Mouse (Mus musculus) gonadal fat pad, adult 2 months (tissue): ENCODE measurements around the gene Yjefn3. TPM values are rescaled to one million over a fixed set of nuclear protein-coding genes. Genes with fewer than 3 reads are reported as not detected.

Experiments used
- polyA plus RNA-seq: library from polyadenylated mRNA; depleted of rRNA; stranded (reverse); fragments of >200 nt; gene quantifications from 2 replicates; pipeline ENCODE4 v1.2.3, GENCODE M21; 2012; rRNA removed

The Yjefn3 gene
- polyA plus RNA-seq, 1 experiment: 4.8 TPM

Other genes with a start within 250 kb of the Yjefn3 start
- 1.7 and 2.4 TPM in 2 replicates for gene Zfp964, start 248.2 kb downstream of the Yjefn3 start, polyA plus RNA-seq
- gene Zfp869, start 192.0 kb downstream of the Yjefn3 start, polyA plus RNA-seq: 6.3 and 7.3 TPM in 2 replicates
- gene Zfp963, start 152.7 kb downstream of the Yjefn3 start, polyA plus RNA-seq: 2.5 TPM in 2 replicates
- gene Gm20422, start 127.8 kb downstream of the Yjefn3 start, polyA plus RNA-seq: 0.25 TPM in 1 of 2 replicates, not detected in the other
- gene Atp13a1, start 111.5 kb downstream of the Yjefn3 start, polyA plus RNA-seq: 49.6 and 59.8 TPM in 2 replicates
- 8.9 and 11.0 TPM in 2 replicates for gene Zfp866, start 111.5 kb downstream of the Yjefn3 start, polyA plus RNA-seq
- 12.1 and 14.7 TPM in 2 replicates for gene Gmip, start 94.0 kb downstream of the Yjefn3 start, polyA plus RNA-seq
- 1.8 and 2.6 TPM in 2 replicates for gene Lpar2, start 80.3 kb downstream of the Yjefn3 start, polyA plus RNA-seq
- gene Pbx4, start 70.2 kb downstream of the Yjefn3 start, polyA plus RNA-seq: 3.3 and 3.7 TPM in 2 replicates
- gene Cilp2, start 15.0 kb downstream of the Yjefn3 start, polyA plus RNA-seq: 1.0 and 1.1 TPM in 2 replicates
- gene Tssk6, start 528 bp downstream of the Yjefn3 start, polyA plus RNA-seq: 10.3 and 13.0 TPM in 2 replicates
- 106 and 123 TPM in 2 replicates for gene Ndufa13, start 154 bp downstream of the Yjefn3 start, polyA plus RNA-seq
- 51.1 and 68.3 TPM in 2 replicates for gene Gatad2a, start 93.7 kb upstream of the Yjefn3 start, polyA plus RNA-seq
- gene Mau2, start 140.0 kb upstream of the Yjefn3 start, polyA plus RNA-seq: 64.8 and 71.9 TPM in 2 replicates
- 11.2 and 11.8 TPM in 2 replicates for gene Sugp1, start 140.1 kb upstream of the Yjefn3 start, polyA plus RNA-seq
- gene Tm6sf2, start 170.2 kb upstream of the Yjefn3 start, polyA plus RNA-seq: 1.1 and 2.1 TPM in 2 replicates
- gene Hapln4, start 180.7 kb upstream of the Yjefn3 start, polyA plus RNA-seq: 0.09 and 0.14 TPM in 2 replicates
- gene Ncan, start 218.2 kb upstream of the Yjefn3 start, polyA plus RNA-seq: 0.32 and 1.6 TPM in 2 replicates
- gene Nr2c2ap, start 228.6 kb upstream of the Yjefn3 start, polyA plus RNA-seq: 16.6 and 20.4 TPM in 2 replicates
- 23.4 and 23.8 TPM in 2 replicates for gene Rfxank, start 236.4 kb upstream of the Yjefn3 start, polyA plus RNA-seq
- gene Borcs8, start 236.8 kb upstream of the Yjefn3 start, polyA plus RNA-seq: 80.1 and 103 TPM in 2 replicates
- 0.08 and 0.36 TPM in 2 replicates for gene Mef2b, start 237.0 kb upstream of the Yjefn3 start, polyA plus RNA-seq